Mouse (Mus musculus) heart, embryonic 16.5 days (tissue): ENCODE measurements at regions not wholly inside any gene's neighbourhood (a gene's known extent, or its start where the extent isn't known, plus 50 kb on each side); places are given as distances from the start of the nearest gene placed in this dataset.

Experiments used
- ATAC-seq: fragments of 200-750 bp; cut with Nextera tagmentation; replicated peaks from 2 replicates; pipeline ENCODE4 v1.8.0; 2017; ENCODE audit warnings: moderate number of reproducible peaks; ENCODE audit not compliant: insufficient read depth, low FRiP score; ENCODE audit errors: extremely low read depth
- H3K27ac ChIP-seq: fragments of 300-500 bp; sonication (generic); 2 replicates; pipeline ENCODE4 v1.5.1; 2014; ENCODE audit warnings: mild to moderate bottlenecking, low read length, control low read depth, moderate library complexity
- H3K27me3 ChIP-seq: fragments of 300-500 bp; sonication (generic); 2 replicates; pipeline ENCODE4 v1.6.1; 2014; ENCODE audit warnings: low read length, mixed read lengths; ENCODE audit not compliant: control insufficient read depth, insufficient read depth
- H3K36me3 ChIP-seq: fragments of 300-500 bp; sonication (generic); 2 replicates; pipeline ENCODE4 v1.6.1; 2014; ENCODE audit not compliant: control insufficient read depth, insufficient read depth
- H3K4me1 ChIP-seq: fragments of 300-500 bp; sonication (generic); 2 replicates; pipeline ENCODE4 v1.6.1; 2014; ENCODE audit warnings: low read length, mixed read lengths; ENCODE audit not compliant: control insufficient read depth, insufficient read depth
- H3K4me2 ChIP-seq: fragments of 300-500 bp; sonication (generic); 2 replicates; pipeline ENCODE4 v1.6.1; 2014; ENCODE audit warnings: low read depth, mild to moderate bottlenecking, control low read depth, low read length
- H3K4me3 ChIP-seq: fragments of 300-500 bp; sonication (generic); 2 replicates; pipeline ENCODE4 v1.5.1; 2014; ENCODE audit warnings: mild to moderate bottlenecking, control low read depth, low read length
- H3K9ac ChIP-seq: fragments of 300-500 bp; sonication (generic); 2 replicates; pipeline ENCODE4 v1.6.1; 2014; ENCODE audit warnings: low read length, control low read depth
- H3K9me3 ChIP-seq: fragments of 300-500 bp; sonication (generic); replicated peaks from 2 replicates; pipeline ENCODE4 v1.6.1; 2016; ENCODE audit warnings: low read length; ENCODE audit not compliant: control insufficient read depth
- whole genome bisulfite sequencing: fragments of 180-500 bp; shearing (Covaris S2); extraction: QIAGEN DNeasy Blood & Tissue Kit; methylation state at CpG from one replicate; pipeline ENCODE4 v1.1.7; 2014; 5-methylcytosine and 5-hydroxymethylcytosine counted together

DNA sequence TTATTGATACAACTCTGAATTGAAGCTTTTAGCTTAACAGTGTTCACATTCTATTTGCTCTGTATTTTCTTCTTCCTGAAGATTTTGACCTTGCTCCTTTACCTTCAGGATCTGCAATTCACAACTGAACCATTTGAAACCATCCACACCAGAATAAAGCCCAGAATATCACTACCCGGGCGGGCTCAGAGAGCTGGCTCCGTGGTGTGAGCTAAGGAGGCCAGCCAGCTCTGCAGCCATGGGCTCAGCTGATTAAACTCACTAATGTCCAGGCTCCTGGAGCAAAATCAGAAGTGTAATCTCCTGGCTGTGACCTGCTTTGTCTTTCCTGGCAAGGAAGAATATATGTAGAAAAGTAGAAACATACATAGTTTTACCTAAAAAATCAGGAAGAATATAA, 309.9 kb downstream of the Gm10295 start:
- no peak overlapping the region for H3K4me3 ChIP-seq
- WGBS: 57% methylated on average over 3 of the region's 3 CpGs
- H3K9me3 ChIP-seq: no peaks in the 10 kb centered on the region
- H3K27ac ChIP-seq: no peak overlapping the region
- no peak overlapping the region for H3K9ac ChIP-seq
- no peaks in the 10 kb centered on the region for H3K4me1 ChIP-seq
- H3K36me3 ChIP-seq: no peaks in the 10 kb centered on the region
- no peak overlapping the region for H3K4me2 ChIP-seq
- no peaks in the 10 kb centered on the region for H3K27me3 ChIP-seq
- no peak for ATAC-seq

GRCm38 (mm10) chr7:71040846-71041245, 310.4 kb downstream of the Gm10295 start:
- Histone ChIP-seq H3K9me3 (no peaks in the 10 kb centered on the region), H3K27ac (no peak overlapping the region), H3K36me3 (no peaks in the 10 kb centered on the region), H3K4me3 (no peak overlapping the region), H3K9ac (no peak overlapping the region), H3K4me2 (no peak overlapping the region), H3K4me1 (no peaks in the 10 kb centered on the region), H3K27me3 (no peaks in the 10 kb centered on the region)
- no peak for ATAC-seq
- WGBS: 76% methylated on average over 3 of the region's 3 CpGs

GRCm38 (mm10) chr7:71038537-71038936, 312.7 kb downstream of the Gm10295 start:
- no peak for ATAC-seq
- 77% methylated on average over 5 of the region's 5 CpGs for WGBS

DNA sequence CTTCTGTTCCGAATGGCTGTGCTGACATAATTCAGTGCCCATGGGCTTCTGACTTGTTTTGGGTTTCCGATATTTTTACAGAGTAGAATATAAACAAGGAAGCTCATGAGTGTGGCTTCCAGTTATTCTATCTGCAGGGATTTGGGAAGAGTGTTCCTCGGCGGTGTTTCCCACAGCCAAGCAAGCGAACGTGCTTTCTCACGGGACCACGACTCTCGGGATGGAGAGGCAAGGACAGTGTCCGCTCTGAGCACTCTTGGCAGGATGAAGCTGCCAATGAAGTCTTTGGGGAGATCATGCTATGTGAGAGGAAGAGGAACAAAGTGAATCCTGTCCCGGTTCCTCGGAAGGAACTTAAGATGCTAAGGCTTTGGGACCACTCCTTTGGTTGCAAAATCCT, 318.2 kb downstream of the Gm10295 start:
- H3K9me3 ChIP-seq: no peaks in the 10 kb centered on the region
- no peak overlapping the region for H3K4me3 ChIP-seq
- no peak overlapping the region for H3K9ac ChIP-seq
- H3K27me3 ChIP-seq: no peaks in the 10 kb centered on the region
- no peak overlapping the region for H3K4me2 ChIP-seq
- H3K36me3 ChIP-seq: no peaks in the 10 kb centered on the region
- ATAC-seq: no peak; the same call in 1 of the 2 replicates
- H3K27ac ChIP-seq: no peak overlapping the region
- 75% methylated on average over 12 of the region's 12 CpGs for WGBS
- no peaks in the 10 kb centered on the region for H3K4me1 ChIP-seq

More at GRCm38 (mm10) chr7:71038537-71038936, 312.7 kb downstream of the Gm10295 start:
- Histone ChIP-seq H3K9ac (no peak overlapping the region), H3K36me3 (no peaks in the 10 kb centered on the region), H3K4me3 (no peak overlapping the region), H3K4me2 (no peak overlapping the region), H3K4me1 (no peaks in the 10 kb centered on the region), H3K27me3 (no peaks in the 10 kb centered on the region), H3K27ac (no peak overlapping the region), H3K9me3 (no peaks in the 10 kb centered on the region)

GRCm38 (mm10) chr7:71023946-71024610, 327.2 kb downstream of the Gm10295 start:
- Histone ChIP-seq H3K4me1 (peaks cover 12% of the 10 kb centered on the region), H3K36me3 (no peaks in the 10 kb centered on the region), H3K27ac (no peak overlapping the region), H3K4me3 (peak overlapping the region; percentile 43), H3K9me3 (peaks cover 3% of the 10 kb centered on the region; the same call in 1 of the 2 replicates), H3K9ac (peak overlapping the region; percentile 46; the same call in 1 of the 2 replicates), H3K27me3 (no peaks in the 10 kb centered on the region), H3K4me2 (peak overlapping the region; percentile 69)
- no peak for ATAC-seq
- 9% methylated on average over 9 of the region's 9 CpGs for WGBS

GRCm38 (mm10) chr7:71023253-71023945, 327.9 kb downstream of the Gm10295 start:
- 9% methylated on average over 16 of the region's 16 CpGs for WGBS

More at GRCm38 (mm10) chr7:71023253-71023945, 327.9 kb downstream of the Gm10295 start:
- H3K9ac ChIP-seq: peak overlapping the region; percentile 46
- H3K27me3 ChIP-seq: no peaks in the 10 kb centered on the region
- peak overlapping the region; percentile 69 for H3K4me2 ChIP-seq
- no peaks in the 10 kb centered on the region for H3K36me3 ChIP-seq
- H3K9me3 ChIP-seq: peaks cover 3% of the 10 kb centered on the region; the same call in 1 of the 2 replicates
- peak overlapping the region; percentile 43 for H3K4me3 ChIP-seq
- no peak overlapping the region for H3K27ac ChIP-seq
- no peak for ATAC-seq
- peaks cover 12% of the 10 kb centered on the region for H3K4me1 ChIP-seq
